Mouse (Mus musculus) hindbrain, embryonic 10.5 days (tissue): ENCODE results near the gene Phyhipl. TPM values are rescaled to one million over a fixed set of nuclear protein-coding genes. Genes with fewer than 3 reads are reported as not detected.

Source experiments
- DNase-seq: peaks from one replicate; pipeline ENCODE4 v3.0.0-alpha.2; 2017; ENCODE audit warnings: low spot score
- H3K27ac ChIP-seq: fragments of 300-500 bp; sonication (generic); 2 replicates; pipeline ENCODE4 v1.5.1; 2016; ENCODE audit warnings: mild to moderate bottlenecking, moderate library complexity
- H3K27me3 ChIP-seq: fragments of 300-500 bp; sonication (generic); 2 replicates; pipeline ENCODE4 v1.6.1; 2016; ENCODE audit warnings: mild to moderate bottlenecking; ENCODE audit not compliant: poor library complexity, insufficient read depth, severe bottlenecking
- H3K36me3 ChIP-seq: fragments of 300-500 bp; sonication (generic); 2 replicates; pipeline ENCODE4 v1.6.1; 2016; ENCODE audit warnings: mild to moderate bottlenecking, moderate library complexity
- H3K4me1 ChIP-seq: fragments of 300-500 bp; sonication (generic); replicated peaks from 2 replicates; pipeline ENCODE4 v1.6.1; 2016; ENCODE audit warnings: mild to moderate bottlenecking
- H3K4me3 ChIP-seq: fragments of 300-500 bp; sonication (generic); 2 replicates; pipeline ENCODE4 v1.5.1; 2016; ENCODE audit warnings: mild to moderate bottlenecking, moderate library complexity
- H3K9me3 ChIP-seq: fragments of 300-500 bp; sonication (generic); 2 replicates; pipeline ENCODE4 v1.6.1; 2016; ENCODE audit warnings: mild to moderate bottlenecking, moderate library complexity
- WGBS: fragments of 180-500 bp; shearing (Covaris S2); methylation state at CpG from one replicate; pipeline ENCODE4 v1.1.7; 2016; 5-methylcytosine and 5-hydroxymethylcytosine counted together
- polyA plus RNA-seq: library from polyadenylated mRNA; unstranded; fragments of >200 nt; fragmentation: Nextera tagmentation; extraction: Ambion mirVana; gene quantifications from 2 replicates; pipeline ENCODE4 v1.2.1, GENCODE M21; 2016

Phyhipl gene
- polyA plus RNA-seq, 1 experiment from 2014 or later, result 111 TPM

DNA sequence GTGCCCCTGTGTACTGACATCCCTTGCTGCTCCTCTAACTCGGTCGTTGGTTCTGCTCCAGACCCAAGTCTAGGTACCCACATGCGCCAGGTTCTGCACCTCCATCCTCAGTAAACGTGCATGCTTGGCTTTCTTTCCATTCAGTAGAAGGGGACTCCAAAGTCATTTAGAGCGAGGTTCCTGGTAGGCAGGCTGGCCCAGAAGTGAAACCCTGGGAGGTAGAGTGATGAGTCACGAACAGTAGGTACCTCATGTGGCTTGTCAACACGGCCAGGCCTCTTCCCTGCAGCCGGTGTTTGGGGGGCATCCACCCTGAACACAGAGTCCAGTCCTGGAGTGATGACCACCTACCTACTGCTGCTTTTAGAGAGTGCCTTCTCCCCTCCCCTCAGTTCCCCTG is 139.1 kb downstream of the Phyhipl start:
- DNase-seq, result no peak
- 91% methylated on average over 8 of the region's 8 CpGs for WGBS
- Histone ChIP-seq H3K36me3 (no peaks in the 10 kb centered on the region), H3K4me3 (no peak overlapping the region), H3K9me3 (no peaks in the 10 kb centered on the region), H3K27ac (no peak overlapping the region), H3K27me3 (peaks cover 9% of the 10 kb centered on the region; the same call in 1 of the 2 replicates), H3K4me1 (peaks cover 28% of the 10 kb centered on the region)

DNA sequence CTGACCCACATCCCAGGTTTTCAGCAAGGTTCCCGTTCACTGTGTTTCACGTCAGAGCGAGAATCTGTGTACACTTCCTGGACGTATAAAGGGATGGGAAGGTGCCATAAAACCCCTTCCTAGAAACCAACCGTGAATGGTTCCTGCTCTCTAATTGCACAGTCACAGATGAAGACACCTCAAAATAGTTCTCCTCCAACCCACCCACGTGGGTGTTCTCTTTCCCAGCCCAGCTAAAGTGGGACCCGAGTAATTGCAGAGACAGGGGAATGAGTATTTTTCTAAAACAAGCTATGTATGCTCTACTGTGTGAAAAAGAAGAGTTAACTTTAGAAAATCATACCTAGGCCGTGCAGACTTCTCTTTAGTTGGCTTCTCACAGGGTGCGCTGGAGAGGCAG is 140.9 kb downstream of the Phyhipl start:
- H3K4me1 ChIP-seq, result peaks cover 10% of the 10 kb centered on the region
- no peaks in the 10 kb centered on the region for H3K9me3 ChIP-seq
- WGBS, result 86% methylated on average over 9 of the region's 9 CpGs

DNA sequence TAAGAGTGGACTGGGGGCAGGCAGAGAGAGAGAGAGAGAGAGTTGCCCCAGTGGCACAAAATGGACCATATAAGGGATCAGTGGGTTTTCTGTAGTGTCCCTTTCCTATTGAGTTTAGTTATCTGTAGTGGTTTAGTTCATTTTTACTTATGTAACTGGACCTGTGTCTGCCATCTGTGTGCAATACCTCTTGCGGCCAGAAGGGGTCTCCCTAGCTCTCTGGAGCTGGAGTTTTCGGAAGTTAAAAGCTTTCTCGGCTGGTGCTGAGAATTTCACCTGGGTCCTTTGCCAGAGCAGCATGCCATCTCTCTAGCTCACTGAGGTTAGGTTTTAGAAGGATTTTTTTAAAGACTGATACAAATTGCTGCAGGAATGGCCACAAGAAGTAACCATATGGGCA is 147.9 kb downstream of the Phyhipl start:
- no peaks in the 10 kb centered on the region for H3K27me3 ChIP-seq
- H3K4me1 ChIP-seq, result peaks cover 16% of the 10 kb centered on the region
- peaks cover 6% of the 10 kb centered on the region for H3K9me3 ChIP-seq
- DNase-seq, result no peak
- 95% methylated on average over 3 of the region's 3 CpGs for WGBS
- H3K36me3 ChIP-seq, result peaks cover 10% of the 10 kb centered on the region; the same call in 1 of the 2 replicates
- H3K4me3 ChIP-seq, result no peak overlapping the region
- H3K27ac ChIP-seq, result no peak overlapping the region

More for the DNA sequence above, 140.9 kb downstream of the Phyhipl start:
- Histone ChIP-seq H3K27ac (no peak overlapping the region), H3K4me3 (no peak overlapping the region), H3K27me3 (peaks cover 8% of the 10 kb centered on the region; the same call in 1 of the 2 replicates), H3K36me3 (no peaks in the 10 kb centered on the region)
- no peak for DNase-seq

Other genes with a start within 250 kb of the Phyhipl start
- gene Fam13c, start 215.5 kb downstream of the Phyhipl start, polyA plus RNA-seq, result 9.6 and 13.7 TPM in 2 replicates